Mouse (Mus musculus) cerebellum, adult 2 months (tissue): ENCODE data around the gene Fam92b.

Experiments used
- CTCF ChIP-seq: fragments of 200-500 bp; IDR thresholded peaks from 2 replicates; pipeline ENCODE4 v1.5.1; 2011; ENCODE audit warnings: low read depth, mild to moderate bottlenecking, control low read depth, low read length, moderate library complexity, borderline replicate concordance; ENCODE audit not compliant: insufficient read depth
- POLR2A ChIP-seq: fragments of 200-500 bp; IDR thresholded peaks from 2 replicates; pipeline ENCODE4 v1.6.1; 2011; ENCODE audit warnings: low read length, control low read depth, borderline replicate concordance; ENCODE audit not compliant: insufficient read depth

GRCm38 (mm10) chr8:120208113-120208512 is 30.8 kb upstream of the Fam92b start:
- TF ChIP-seq POLR2A: no peak
- no peak for TF ChIP-seq CTCF
